Mouse (Mus musculus) v-Abl transformed pro-B cells (cell line): ENCODE results near the gene Atp1a1.

Experiments used
- in situ Hi-C, 2 experiments: fragments of 400-800 bp; cut with MboI; formaldehyde crosslinking; loops; one replicate each; pipeline ENCODE4 v1.15.1; 2025; ENCODE audit not compliant: unreplicated experiment in 2 of 2

The Atp1a1 gene

DNA sequence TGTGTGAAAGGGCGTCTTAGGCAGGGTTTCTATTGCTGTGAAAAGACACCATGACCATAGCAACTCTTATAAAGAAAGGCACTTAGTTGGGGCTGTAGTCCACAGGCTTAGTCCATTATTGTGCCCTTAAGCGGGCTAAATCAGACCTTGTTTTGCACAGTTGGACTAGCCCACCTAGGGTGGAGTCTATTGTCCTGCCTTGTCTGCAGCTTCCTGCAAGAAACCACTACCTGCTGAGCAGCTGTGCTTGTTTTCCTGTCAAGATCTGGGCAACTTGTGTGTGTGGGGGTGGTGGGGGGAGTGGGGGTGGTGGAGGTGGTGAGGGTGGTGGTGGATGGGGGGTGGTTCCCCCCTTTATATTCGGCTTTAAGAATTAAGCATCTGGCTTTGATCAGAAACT is 34.2 kb downstream of the Atp1a1 start:
- in situ Hi-C loops, result no loop called here

DNA sequence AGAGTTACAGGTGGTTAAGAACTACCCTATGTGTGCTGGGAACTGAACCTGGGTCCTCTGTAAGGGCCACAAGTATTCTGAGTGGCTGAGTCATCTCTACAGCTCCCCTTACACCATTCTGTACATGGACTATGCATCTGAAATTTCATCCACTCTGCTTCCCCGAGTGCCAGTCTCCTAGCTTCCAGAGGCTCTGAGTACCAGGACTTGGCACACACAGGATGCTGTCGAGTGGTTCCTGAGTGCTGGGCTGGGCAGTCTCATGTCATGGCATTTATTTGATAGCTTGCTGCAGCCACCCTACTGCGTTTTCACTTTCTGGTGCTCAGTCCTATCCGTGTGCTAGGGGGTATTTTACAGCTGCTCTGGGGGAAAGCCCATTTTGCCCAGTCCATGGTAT is 35.9 kb downstream of the Atp1a1 start:
- in situ Hi-C loops, result no loop called here

GRCm38 (mm10) chr3:101564011-101564410 is 40.5 kb downstream of the Atp1a1 start:
- in situ Hi-C loops, result no loop called here

DNA sequence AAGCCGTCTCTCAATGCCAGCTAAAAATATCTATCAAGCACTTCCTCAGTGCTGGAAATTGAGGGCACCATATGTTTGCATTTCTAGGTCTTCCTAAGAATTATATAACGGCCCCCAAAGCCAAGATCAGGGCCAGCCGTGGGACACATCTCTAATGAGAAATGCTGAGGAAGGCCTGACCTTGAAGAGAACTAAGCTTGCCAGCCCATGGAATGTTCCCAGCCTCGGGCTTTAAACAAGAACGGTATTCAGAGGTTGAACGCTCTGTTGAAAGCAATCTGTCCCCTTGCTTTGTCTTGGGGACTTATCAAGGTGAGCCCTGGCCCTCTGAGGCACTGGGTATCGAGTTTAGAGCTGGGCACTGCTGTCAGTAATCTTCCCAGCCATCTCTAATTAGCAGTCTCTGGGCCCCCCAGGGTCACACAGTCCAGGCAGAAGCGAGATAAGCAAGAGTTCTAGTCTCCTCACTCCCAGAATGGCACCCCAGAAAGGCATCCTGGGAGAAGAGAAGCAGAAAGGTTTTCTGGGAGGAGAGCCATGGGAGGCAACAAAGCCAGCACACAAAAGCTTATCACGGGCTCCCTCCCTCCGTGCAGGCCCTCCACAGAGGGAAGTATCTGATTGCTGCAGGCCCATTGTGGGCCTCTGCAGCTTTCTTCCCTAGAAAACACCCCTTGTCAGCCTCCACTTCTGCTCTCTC is 41.8 kb downstream of the Atp1a1 start:
- in situ Hi-C loops, result no loop called here

- in situ Hi-C loops, result no loop called here
Observed at GRCm38 (mm10) chr3:101561948-101562347, 42.5 kb downstream of the Atp1a1 start.

DNA sequence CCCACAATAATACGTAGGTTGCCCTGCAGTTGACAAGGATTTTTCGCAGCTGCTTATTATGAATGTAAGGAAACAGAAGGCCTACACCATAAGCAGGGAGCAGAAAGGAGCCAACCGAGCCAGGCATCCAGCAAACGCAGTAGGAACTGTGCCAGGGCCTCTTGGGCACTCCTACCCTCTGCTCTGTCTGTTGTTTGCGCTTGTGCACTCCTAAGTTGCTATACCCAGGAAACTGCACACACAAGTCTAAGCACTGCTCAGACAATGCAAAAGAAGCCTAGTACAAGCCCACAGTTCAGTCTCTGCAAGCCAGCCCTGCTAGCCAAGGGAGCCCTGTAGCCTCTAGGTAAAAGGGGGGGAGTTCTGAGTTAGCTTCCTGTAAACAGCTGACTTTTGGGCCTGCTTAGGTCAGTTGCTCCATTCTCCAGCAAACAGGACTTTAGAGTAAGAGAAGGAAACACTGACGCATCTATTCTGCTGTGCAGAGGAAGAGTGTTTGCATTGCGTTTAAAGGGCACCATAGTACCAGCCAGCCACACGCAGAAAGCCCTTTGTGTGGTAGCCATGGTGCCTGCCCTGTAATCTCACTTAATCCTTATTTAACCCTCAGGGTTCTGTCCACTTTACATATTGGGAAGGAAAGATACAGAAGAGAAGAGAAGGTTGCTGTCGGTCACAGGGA is 43.5 kb downstream of the Atp1a1 start:
- in situ Hi-C loops, result no loop called here

GRCm38 (mm10) chr3:101556712-101557111 is 47.8 kb downstream of the Atp1a1 start:
- in situ Hi-C loops, result no loop called here

GRCm38 (mm10) chr3:101552621-101553620 is 51.6 kb downstream of the Atp1a1 start:
- in situ Hi-C loops, result no loop called here

DNA sequence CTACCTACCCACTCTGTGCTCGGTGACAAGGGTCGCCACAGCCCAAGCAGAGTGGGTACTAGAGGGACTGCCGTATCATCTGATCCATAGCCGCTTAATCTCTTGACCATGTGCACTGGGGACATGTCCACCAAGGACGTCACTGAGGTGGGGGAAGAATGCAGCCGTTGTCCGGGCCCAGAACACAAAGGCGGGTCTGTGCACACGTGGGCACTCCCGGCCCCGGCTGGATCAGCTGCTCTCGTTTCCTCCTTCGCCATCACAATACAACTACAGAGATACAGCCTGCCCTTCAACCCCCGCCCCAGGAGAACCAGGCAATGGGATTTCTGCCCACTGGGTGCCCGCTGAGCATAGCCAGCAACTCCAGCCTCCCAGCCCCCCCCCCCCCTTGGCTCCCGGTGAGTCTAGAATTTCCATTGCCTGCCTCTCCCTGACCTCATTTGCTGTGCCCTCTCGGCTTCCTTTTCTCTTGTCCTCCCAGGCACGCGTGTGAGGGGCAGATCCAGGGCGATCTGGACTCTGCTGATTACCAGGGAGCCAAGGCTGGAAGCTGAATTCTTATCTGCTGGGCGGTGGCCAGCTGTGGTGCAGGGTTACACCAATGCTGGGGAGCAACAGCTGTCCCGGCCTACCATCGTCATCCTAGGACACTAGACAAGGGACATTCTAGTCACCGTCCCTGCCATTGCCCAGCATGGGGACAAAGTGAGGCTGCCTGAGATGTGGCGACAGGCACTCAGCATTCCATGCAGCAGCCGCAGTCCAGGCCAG is 52.8 kb downstream of the Atp1a1 start:
- in situ Hi-C loops, result no loop called here

DNA sequence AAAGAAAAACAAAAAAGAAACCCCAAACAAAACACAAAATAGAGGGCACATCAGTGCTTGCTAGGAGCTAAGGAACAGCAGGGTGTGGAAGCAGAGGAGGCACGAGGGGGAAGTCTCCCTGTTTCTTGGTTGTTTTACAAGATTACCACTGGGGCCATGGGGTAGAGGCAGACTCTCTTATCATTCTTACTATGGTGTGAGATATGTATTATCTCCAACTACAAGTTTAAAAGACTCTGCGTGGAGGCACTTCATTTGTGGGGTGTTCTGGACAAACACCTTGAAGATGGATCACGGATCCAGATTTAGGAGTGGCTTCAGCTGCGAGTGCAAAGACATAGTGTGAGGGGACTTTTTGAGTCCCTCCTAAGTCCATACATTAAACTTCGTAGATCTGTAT is 54.7 kb downstream of the Atp1a1 start:
- in situ Hi-C loops, result no loop called here

DNA sequence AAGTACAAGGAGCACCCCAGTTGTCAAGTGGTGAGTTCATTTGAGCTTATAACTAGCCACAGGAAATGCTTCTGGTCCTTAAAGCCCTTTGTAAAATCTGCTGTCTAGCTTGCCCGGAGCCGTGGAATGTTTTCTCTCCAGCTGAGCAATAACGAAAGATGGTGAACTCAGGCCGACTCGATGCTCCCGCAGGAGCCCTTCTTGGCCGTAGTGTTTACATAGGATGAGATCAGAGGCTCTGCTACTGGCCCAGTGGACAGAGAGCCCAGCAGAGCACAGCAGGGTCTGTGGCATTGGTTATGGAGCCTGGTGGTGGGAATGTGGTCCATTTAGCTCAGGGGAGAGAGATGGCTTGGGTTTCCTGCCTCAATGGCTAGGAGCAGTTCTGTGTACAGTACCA is 60.4 kb downstream of the Atp1a1 start:
- in situ Hi-C loops, result no loop called here

DNA sequence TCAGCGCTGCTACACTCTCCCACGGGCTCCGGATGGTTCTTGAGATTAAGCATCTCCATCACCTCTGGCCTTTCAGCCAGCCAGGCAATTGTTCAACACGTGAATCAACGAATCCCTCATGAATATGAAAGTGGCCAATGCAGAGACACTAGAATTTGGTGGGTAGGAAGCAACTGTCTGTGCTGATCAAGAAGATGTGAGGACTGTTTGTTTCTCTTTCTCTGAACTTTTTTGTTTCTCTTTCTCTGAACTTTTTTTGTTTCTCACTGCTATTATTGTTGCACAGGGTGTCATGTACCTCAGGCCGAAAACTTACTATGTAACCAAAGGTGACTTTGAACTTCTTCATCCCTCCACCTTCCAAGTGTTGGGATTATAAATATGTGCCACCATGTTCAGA is 62.9 kb downstream of the Atp1a1 start:
- in situ Hi-C loops, result no loop called here

DNA sequence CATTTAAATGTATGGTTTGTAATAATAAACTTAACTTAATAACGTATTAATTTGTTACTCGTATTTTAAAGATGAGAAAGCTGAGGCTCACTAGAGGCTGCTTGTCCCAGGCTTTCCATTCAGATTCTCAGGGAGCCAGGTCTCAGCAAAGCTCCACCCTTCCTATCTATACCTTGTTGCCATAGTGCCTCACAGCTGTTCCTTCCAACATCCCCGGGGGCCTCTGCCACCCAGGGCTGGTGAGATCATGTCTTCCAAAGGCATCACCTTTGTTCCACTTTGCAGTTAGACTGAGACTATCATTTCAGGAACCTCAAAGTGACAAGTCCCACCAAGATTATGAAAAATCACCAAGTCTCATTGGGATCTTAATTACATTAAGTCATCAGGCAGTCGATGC is 63.9 kb downstream of the Atp1a1 start:
- in situ Hi-C loops, result no loop called here

DNA sequence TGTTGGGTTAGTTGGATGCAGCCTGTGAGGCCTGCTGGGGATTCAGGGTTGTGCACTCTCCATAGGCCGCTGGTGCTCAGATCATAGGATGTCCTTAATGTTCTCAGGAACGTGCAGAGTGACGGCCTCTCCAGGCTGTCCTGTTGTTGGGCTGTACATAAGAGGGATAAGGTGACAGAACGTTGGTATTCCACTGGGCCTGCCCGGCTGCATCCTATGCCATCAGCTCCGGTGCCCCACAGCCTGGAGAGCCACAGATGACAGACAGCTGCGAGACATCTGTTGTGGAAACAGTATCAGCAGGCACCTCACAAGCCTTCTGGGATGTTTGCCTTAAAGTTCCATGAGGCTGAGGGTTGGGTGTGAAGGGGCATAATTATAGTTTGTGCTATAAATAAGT is 68.2 kb downstream of the Atp1a1 start:
- in situ Hi-C loops, result no loop called here

DNA sequence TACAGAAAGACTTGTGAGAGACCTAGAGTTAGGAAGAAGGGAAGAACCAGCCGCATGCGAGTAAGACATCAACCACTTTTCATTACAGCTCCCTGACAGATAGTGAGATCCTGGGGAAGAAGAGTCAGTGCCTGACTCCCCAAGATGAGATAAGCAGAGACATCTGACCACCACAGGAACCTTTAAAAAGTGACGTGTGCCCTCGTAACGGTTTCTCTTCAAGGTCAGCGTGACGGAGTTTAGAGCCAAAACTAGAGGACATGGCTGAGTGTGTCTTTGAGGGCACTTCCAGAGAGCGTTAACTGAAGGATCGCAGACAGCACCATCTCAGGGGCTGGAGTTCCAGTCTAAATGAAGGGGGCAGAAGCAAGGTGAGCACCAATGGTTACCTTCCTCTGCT is 70.2 kb downstream of the Atp1a1 start:
- in situ Hi-C loops, result no loop called here

DNA sequence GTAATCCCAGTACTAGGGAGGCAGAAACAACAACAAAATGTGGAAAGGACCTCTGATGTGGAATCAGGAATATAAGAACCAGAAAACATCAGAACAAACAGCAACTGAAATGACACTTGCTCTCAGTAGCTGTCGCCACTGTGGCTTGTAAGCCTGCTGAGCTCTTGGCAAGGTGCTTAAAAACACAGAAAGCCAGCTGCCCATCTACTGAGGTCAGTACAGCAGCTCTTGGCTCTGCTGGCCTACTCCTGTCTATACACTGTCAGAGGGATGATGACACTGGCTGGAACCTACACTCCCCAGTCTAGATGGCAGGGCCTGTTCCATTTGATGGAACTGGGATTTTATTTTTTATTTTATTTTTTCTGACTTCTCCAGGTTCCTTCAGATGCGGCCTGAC is 71.1 kb downstream of the Atp1a1 start:
- in situ Hi-C loops, result no loop called here

DNA sequence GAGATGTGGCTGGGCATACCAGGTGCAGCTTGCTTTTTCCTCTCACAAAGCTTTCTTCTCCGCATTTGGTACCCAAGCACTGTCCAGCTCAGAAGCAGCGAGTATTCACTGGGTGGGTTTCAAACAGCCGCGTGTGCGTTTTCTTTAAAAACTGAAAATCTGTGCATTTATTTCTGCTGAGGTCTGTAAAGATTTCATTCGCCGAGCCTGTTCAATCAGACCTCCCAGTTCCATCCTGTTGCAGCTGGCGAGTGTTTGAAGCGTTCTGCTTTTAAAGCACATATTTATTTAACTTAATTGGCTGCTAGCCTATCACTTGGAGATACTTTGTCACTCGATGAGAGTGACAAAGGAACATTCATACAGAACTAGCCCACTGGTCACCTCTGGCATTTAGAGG is 73.6 kb downstream of the Atp1a1 start:
- in situ Hi-C loops, result no loop called here

- in situ Hi-C loops, result no loop called here
Observed at GRCm38 (mm10) chr3:101528900-101529594, 75.4 kb downstream of the Atp1a1 start.

DNA sequence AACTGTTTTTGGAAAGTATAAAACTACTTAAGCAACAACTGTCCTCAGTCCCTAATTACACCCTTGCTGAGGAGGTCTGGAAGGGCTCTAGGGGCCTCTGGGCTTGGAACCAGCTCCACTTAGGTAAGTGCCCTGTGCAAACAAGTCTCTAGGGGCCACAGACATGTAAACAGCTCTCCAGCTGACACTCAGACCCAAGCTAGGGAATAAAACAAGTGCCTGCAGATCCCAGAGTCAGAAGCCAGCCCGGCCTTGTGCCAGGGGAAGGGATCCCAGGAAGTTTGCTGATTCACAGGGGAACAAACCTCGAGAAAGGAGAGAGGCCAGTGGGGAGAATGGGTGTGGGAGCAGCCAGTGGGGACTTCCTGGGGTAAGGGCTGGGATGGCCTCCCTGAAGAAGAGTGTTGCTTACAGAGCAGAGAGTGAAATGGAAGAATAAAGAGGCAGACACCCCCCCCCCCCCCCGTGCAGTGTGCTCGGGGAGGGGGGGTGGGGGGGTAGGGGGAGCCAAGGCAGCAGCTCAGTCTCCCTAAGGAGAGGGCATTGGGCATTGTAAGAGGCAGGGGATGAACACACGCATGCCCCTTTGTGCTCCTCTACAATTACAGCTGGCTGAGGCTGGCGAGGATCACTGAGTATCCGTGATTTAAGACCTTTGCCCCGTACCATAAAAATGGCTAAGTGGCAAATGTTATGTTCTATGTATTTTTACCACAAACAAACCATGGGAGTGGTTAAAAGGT is 76.2 kb downstream of the Atp1a1 start:
- in situ Hi-C loops, result no loop called here
